Mouse (Mus musculus): ENCODE results near the gene Apold1. TPM values are rescaled to one million over a fixed set of nuclear protein-coding genes. Genes with fewer than 3 reads are reported as not detected.

The Apold1 gene
- polyA plus RNA-seq, 1 experiment from 2014 or later: 4.1 TPM

- Histone ChIP-seq H3K27me3 (no peaks in the 10 kb centered on the region), H3K4me1 (replicated peaks) (peaks cover 24% of the 10 kb centered on the region), H3K9ac (peak overlapping the region; percentile 76), H3K4me2 (peak overlapping the region; percentile 97), H3K4me3 (peak overlapping the region; percentile 83), H3K36me3 (no peaks in the 10 kb centered on the region), H3K9me3 (no peaks in the 10 kb centered on the region), H3K27ac (replicated peaks) (peak overlapping the region; percentile 76)
- 2% methylated on average over 62 of the region's 62 CpGs for WGBS
- ATAC-seq (ENCODE audit: low FRiP score, low read depth): peak; percentile 91
Observed at GRCm38 (mm10) chr6:134983529-134984370, 2.2 kb downstream of the Apold1 start.

GRCm38 (mm10) chr6:134984748-134985147 lies 3.2 kb downstream of the Apold1 start:
- Histone ChIP-seq H3K27me3 (no peaks in the 10 kb centered on the region), H3K4me3 (0 out of 2 replicates have a peak overlapping the region, but pooled peaks have one; percentile 83), H3K36me3 (no peaks in the 10 kb centered on the region), H3K9ac (no peak overlapping the region), H3K4me2 (peak overlapping the region; percentile 97; the same call in 1 of the 2 replicates), H3K27ac (replicated peaks) (no peak overlapping the region), H3K4me1 (replicated peaks) (peaks cover 24% of the 10 kb centered on the region), H3K9me3 (no peaks in the 10 kb centered on the region)
- ATAC-seq (ENCODE audit: low FRiP score, low read depth): no peak
- 68% methylated on average over 3 of the region's 3 CpGs for WGBS

- 79% methylated on average over 9 of the region's 9 CpGs for WGBS
- no peak for ATAC-seq (ENCODE audit: low FRiP score, low read depth)
- H3K4me2 ChIP-seq: no peak overlapping the region
- H3K4me1 ChIP-seq (replicated peaks): peaks cover 14% of the 10 kb centered on the region
- H3K27me3 ChIP-seq: no peaks in the 10 kb centered on the region
- no peak overlapping the region for H3K4me3 ChIP-seq
- no peaks in the 10 kb centered on the region for H3K9me3 ChIP-seq
- no peak overlapping the region for H3K27ac ChIP-seq (replicated peaks)
- H3K9ac ChIP-seq: no peak overlapping the region
- no peaks in the 10 kb centered on the region for H3K36me3 ChIP-seq
Observed at GRCm38 (mm10) chr6:134988377-134988776, 6.9 kb downstream of the Apold1 start.

GRCm38 (mm10) chr6:134990674-134991073 lies 9.2 kb downstream of the Apold1 start:
- no peak overlapping the region for H3K4me3 ChIP-seq
- H3K9me3 ChIP-seq: no peaks in the 10 kb centered on the region
- H3K4me2 ChIP-seq: no peak overlapping the region
- ATAC-seq (ENCODE audit: low FRiP score, low read depth): no peak
- 93% methylated on average over 6 of the region's 6 CpGs for WGBS
- no peaks in the 10 kb centered on the region for H3K36me3 ChIP-seq
- no peaks in the 10 kb centered on the region for H3K27me3 ChIP-seq
- H3K9ac ChIP-seq: no peak overlapping the region
- H3K4me1 ChIP-seq (replicated peaks): no peaks in the 10 kb centered on the region
- no peak overlapping the region for H3K27ac ChIP-seq (replicated peaks)

GRCm38 (mm10) chr6:134994031-134994651 lies 12.6 kb downstream of the Apold1 start:
- Histone ChIP-seq H3K27me3 (no peaks in the 10 kb centered on the region), H3K4me3 (no peak overlapping the region), H3K9me3 (no peaks in the 10 kb centered on the region), H3K27ac (replicated peaks) (no peak overlapping the region), H3K4me2 (no peak overlapping the region), H3K36me3 (no peaks in the 10 kb centered on the region), H3K4me1 (replicated peaks) (no peaks in the 10 kb centered on the region), H3K9ac (no peak overlapping the region)
- ATAC-seq (ENCODE audit: low FRiP score, low read depth): no peak
- WGBS: 79% methylated on average over 12 of the region's 12 CpGs

GRCm38 (mm10) chr6:134994985-134995384 lies 13.5 kb downstream of the Apold1 start:
- Histone ChIP-seq H3K4me1 (replicated peaks) (no peaks in the 10 kb centered on the region), H3K9me3 (no peaks in the 10 kb centered on the region), H3K27ac (replicated peaks) (no peak overlapping the region), H3K4me2 (no peak overlapping the region), H3K4me3 (no peak overlapping the region), H3K36me3 (no peaks in the 10 kb centered on the region), H3K9ac (no peak overlapping the region), H3K27me3 (no peaks in the 10 kb centered on the region)
- ATAC-seq (ENCODE audit: low FRiP score, low read depth): no peak
- WGBS: 83% methylated on average over 8 of the region's 8 CpGs

- no peak overlapping the region for H3K27ac ChIP-seq (replicated peaks)
- no peak for ATAC-seq (ENCODE audit: low FRiP score, low read depth)
- H3K27me3 ChIP-seq: no peaks in the 10 kb centered on the region
- 68% methylated on average over 2 of the region's 2 CpGs for WGBS
- no peak overlapping the region for H3K9ac ChIP-seq
- no peaks in the 10 kb centered on the region for H3K4me1 ChIP-seq (replicated peaks)
- H3K4me2 ChIP-seq: no peak overlapping the region
- H3K9me3 ChIP-seq: no peaks in the 10 kb centered on the region
- H3K36me3 ChIP-seq: no peaks in the 10 kb centered on the region
- no peak overlapping the region for H3K4me3 ChIP-seq
Observed at GRCm38 (mm10) chr6:134996918-134997317, 15.4 kb downstream of the Apold1 start.

- ATAC-seq (ENCODE audit: low FRiP score, low read depth): no peak
- WGBS: 92% methylated on average over 8 of the region's 8 CpGs
- Histone ChIP-seq H3K36me3 (no peaks in the 10 kb centered on the region), H3K9me3 (no peaks in the 10 kb centered on the region), H3K4me1 (replicated peaks) (no peaks in the 10 kb centered on the region), H3K27me3 (no peaks in the 10 kb centered on the region), H3K4me3 (no peak overlapping the region), H3K27ac (replicated peaks) (no peak overlapping the region), H3K4me2 (no peak overlapping the region), H3K9ac (no peak overlapping the region)
Observed at GRCm38 (mm10) chr6:134998076-134998475, 16.6 kb downstream of the Apold1 start.

- H3K27me3 ChIP-seq: no peaks in the 10 kb centered on the region
- H3K4me3 ChIP-seq: no peak overlapping the region
- H3K36me3 ChIP-seq: no peaks in the 10 kb centered on the region
- no peak for ATAC-seq (ENCODE audit: low FRiP score, low read depth)
- no peaks in the 10 kb centered on the region for H3K9me3 ChIP-seq
- no peak overlapping the region for H3K9ac ChIP-seq
- H3K27ac ChIP-seq (replicated peaks): no peak overlapping the region
- whole genome bisulfite sequencing: 79% methylated on average over 3 of the region's 3 CpGs
- H3K4me1 ChIP-seq (replicated peaks): no peaks in the 10 kb centered on the region
- H3K4me2 ChIP-seq: no peak overlapping the region
Observed at GRCm38 (mm10) chr6:134998781-134999180, 17.3 kb downstream of the Apold1 start.

GRCm38 (mm10) chr6:135000272-135000671 lies 18.8 kb downstream of the Apold1 start:
- 75% methylated on average over 4 of the region's 4 CpGs for WGBS
- no peak for ATAC-seq (ENCODE audit: low FRiP score, low read depth)

GRCm38 (mm10) chr6:135001991-135002390 lies 20.5 kb downstream of the Apold1 start:
- H3K9ac ChIP-seq: no peak overlapping the region
- H3K4me2 ChIP-seq: no peak overlapping the region
- H3K4me1 ChIP-seq (replicated peaks): no peaks in the 10 kb centered on the region
- H3K27me3 ChIP-seq: no peaks in the 10 kb centered on the region
- H3K27ac ChIP-seq (replicated peaks): no peak overlapping the region
- no peak overlapping the region for H3K4me3 ChIP-seq
- WGBS: 89% methylated on average over 4 of the region's 4 CpGs
- no peak for ATAC-seq (ENCODE audit: low FRiP score, low read depth)
- H3K9me3 ChIP-seq: no peaks in the 10 kb centered on the region
- H3K36me3 ChIP-seq: no peaks in the 10 kb centered on the region

More at GRCm38 (mm10) chr6:135000272-135000671, 18.8 kb downstream of the Apold1 start:
- Histone ChIP-seq H3K9ac (no peak overlapping the region), H3K4me1 (replicated peaks) (no peaks in the 10 kb centered on the region), H3K9me3 (no peaks in the 10 kb centered on the region), H3K4me2 (no peak overlapping the region), H3K27ac (replicated peaks) (no peak overlapping the region), H3K27me3 (no peaks in the 10 kb centered on the region), H3K36me3 (no peaks in the 10 kb centered on the region), H3K4me3 (no peak overlapping the region)

- H3K27ac ChIP-seq (replicated peaks): no peak overlapping the region
- ATAC-seq (ENCODE audit: low FRiP score, low read depth): no peak
- H3K4me2 ChIP-seq: no peak overlapping the region
- H3K9me3 ChIP-seq: no peaks in the 10 kb centered on the region
- H3K27me3 ChIP-seq: no peaks in the 10 kb centered on the region
- 95% methylated on average over 4 of the region's 4 CpGs for WGBS
- no peaks in the 10 kb centered on the region for H3K36me3 ChIP-seq
- no peak overlapping the region for H3K9ac ChIP-seq
- H3K4me3 ChIP-seq: no peak overlapping the region
- H3K4me1 ChIP-seq (replicated peaks): no peaks in the 10 kb centered on the region
Observed at GRCm38 (mm10) chr6:135006372-135006771, 24.9 kb downstream of the Apold1 start.
